Mouse (Mus musculus) kidney, postnatal 25 days (tissue): Measurements from ENCODE around the gene Cd2bp2.

ENCODE experiments used
- DNase-seq, 2 experiments: peaks; one replicate each; pipeline ENCODE4 v3.0.0; 2021; ENCODE audit warnings: mixed read lengths in 2 of 2

The Cd2bp2 gene

GRCm38 (mm10) chr7:127195544-127196295, at the start of gene Cd2bp2:
Gene Cd2bp2, minus strand, starts transcription at chr7:127196050.
- peak; percentile 96 to 99 for DNase-seq

GRCm38 (mm10) chr7:127244658-127245510, 49.0 kb upstream of the Cd2bp2 start:
- peak; percentile 55 to 77 for DNase-seq

- peak; percentile 98 to 99 for DNase-seq
These were observed 48.2 kb upstream of the Cd2bp2 start, which contains the start of gene Zfp771 for GRCm38 (mm10) chr7:127243870-127244657. Gene Zfp771, plus strand, starts transcription at chr7:127244274.

- no peak for DNase-seq
These were observed 47.6 kb upstream of the Cd2bp2 start for GRCm38 (mm10) chr7:127243361-127243867.

DNA sequence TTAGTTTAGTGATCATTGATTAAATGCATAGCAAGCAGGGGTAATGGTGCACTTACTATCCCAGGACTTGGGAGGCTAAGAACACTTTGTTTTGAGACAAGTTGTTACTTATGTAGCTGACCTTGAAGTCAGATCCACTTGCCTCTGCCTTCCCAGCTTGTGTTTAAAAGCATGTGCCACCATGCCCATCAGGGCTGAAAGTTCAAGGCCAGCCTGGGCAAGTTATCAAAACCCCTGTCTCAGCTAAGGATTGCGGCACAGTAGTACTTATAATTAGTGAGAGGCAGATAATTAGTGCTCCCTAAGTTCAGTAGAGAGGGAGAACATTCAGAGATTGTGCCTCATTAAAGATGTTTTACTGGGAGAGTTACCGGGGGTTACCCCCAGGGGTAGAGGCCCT, 38.9 kb upstream of the Cd2bp2 start:
- no peak for DNase-seq

DNA sequence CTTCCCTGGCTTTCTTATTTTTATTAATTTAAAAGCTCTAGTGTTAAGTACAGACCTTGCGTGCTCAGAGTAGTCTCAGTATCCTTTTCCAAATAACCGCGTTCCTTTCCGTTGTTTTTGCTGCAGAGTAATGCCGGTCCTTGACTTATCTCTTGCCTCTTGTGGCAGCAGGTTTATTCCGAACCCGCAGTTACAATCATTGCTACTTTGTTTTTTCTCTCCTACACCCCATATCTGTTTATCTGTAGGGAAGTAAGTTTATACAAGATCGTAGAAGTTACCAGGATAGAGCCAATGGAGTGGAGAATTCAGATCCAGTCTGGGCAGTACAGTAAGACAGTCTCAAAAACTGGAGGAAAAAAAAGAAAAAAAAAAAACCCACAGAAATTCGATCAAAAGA, 37.9 kb upstream of the Cd2bp2 start:
- no peak for DNase-seq

- no peak for DNase-seq
These were observed 37.5 kb upstream of the Cd2bp2 start for GRCm38 (mm10) chr7:127233368-127233749.

- peak; percentile 86 to 94 for DNase-seq
These were observed 36.9 kb upstream of the Cd2bp2 start, which contains the start of the genes Zfp553 and Sept1 for GRCm38 (mm10) chr7:127232622-127233367. Gene Zfp553, plus strand, starts transcription at chr7:127233061. Gene Sept1, minus strand, starts transcription at chr7:127233130.

GRCm38 (mm10) chr7:127231826-127232621, 36.2 kb upstream of the Cd2bp2 start:
- DNase-seq = no peak

DNA sequence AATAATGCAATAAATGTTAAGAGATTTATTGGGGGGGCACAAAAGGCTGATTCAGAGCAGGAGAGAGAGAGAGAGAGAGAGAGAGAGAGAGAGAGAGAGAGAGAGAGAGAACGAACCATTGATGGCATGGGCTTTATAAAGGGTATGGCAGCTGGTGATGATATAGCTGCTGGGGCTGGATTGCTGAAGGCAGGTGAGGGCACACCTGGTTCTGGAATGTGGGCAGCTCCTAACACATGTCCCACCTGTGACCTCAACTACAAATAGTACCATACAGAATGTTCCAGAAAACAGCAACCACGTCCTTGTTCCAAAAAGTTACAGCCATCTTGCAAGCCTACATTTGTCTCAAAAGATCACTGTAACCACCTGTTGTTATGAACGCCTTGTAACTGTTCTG, 35.5 kb upstream of the Cd2bp2 start:
- DNase-seq = no peak

- peak; percentile 85 to 91 for DNase-seq
These were observed 32.9 kb upstream of the Cd2bp2 start for GRCm38 (mm10) chr7:127228615-127229303.

DNA sequence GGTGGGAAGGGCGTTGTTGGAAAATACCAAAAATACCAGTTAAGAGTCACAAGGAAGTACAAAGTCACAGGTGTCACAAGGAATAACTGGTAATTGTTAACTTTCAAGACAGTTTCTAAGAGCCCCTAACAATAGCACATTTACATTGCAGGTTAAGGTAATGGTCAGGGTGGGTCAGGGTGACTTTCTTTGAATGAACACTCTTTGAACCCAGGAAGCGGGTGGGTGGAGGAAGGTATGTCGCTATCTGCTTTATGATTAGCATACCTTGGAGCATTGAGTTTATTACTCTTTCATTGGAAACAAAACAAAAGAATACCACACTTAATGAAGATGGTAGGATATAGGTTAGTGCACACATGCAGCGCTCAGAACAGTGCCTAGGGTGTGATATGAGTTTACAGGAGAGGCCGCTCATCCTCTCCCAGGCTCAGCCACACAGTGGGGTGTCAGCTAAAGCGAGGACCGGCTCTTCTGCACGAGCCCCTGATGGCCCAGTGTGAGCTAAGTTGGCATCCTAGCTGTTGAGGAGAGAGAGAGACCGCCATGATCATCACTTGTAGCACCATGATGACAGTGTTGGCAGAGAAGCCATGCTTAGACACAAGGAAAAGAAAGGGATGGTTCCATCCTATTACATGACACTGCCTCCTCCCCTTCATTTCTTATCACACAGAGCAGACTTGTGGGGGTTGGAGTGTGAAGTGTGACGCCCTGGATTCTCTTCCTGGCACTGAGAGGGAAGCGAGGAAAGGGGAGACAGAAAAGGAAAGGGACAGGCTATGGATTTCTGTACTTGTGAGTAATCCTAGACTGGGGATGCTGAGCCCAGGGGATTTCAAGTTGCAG, 29.5 kb upstream of the Cd2bp2 start:
- no peak for DNase-seq

DNA sequence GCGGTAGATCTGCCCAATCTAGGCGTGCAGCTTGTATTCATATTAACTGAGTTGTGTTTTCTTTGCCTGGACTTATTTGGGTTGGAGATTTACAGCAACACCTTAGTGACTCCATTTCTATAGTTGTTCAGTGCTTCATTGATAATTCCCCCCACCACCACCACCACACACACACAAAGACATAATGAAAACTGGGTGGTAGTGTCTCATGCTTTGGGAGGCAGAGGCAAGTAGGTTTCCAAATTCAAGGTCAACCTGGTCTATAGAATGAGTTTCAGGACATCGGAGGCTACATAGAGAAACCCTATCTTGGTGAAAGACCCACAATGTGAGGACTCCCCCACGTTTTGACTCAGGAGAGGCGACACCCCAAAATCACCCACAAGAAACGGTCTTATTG, 28.8 kb upstream of the Cd2bp2 start:
- no peak for DNase-seq

DNA sequence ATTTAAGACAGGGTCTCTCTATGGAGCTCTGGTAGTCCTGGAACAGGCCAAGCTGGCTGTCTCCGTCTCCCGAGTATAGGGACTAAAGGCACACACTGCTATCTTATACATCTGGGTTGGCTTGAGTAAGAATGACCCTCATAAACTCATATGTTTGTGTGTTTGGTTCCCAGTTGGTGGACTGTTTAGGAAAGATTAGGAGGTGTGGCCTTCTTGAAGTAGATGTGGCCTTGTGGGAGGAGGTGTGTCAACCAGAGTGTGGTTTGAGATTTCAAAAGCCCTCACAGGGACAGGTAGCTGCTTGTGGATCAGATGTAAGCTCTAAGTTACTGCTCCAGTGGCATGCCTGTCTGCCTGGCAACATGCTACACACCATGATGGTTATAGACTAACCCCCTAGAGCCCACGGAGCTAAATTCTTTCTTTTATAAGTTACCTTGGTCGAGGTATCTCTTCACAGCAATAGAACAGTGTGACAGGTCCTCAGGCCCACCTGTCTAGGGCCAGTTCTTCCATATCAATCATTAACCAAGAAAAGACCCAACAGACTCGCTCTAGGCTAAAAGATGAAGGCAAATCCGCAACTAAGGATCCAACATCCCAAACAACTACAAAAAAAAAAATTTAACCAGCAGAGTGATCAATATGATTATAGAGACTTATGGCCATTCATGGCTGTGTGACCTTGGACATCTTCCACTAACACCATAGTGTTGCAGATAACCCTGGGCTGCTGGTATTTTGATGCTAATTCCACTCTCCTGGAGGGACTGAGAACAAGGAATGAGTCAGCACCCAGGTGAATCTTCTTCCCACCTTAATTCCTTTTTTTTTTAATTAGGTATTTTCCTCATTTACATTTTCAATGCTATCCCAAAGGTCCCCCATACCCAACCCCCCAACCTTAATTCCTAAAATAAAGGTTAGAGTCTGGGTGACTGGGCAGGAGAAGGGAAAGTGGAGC, 27.9 kb upstream of the Cd2bp2 start:
- DNase-seq = no peak

- DNase-seq = no peak
These were observed 27.3 kb upstream of the Cd2bp2 start for GRCm38 (mm10) chr7:127223106-127223505.

GRCm38 (mm10) chr7:127220440-127220839, 24.6 kb upstream of the Cd2bp2 start:
- DNase-seq = no peak

- DNase-seq = no peak
These were observed 22.8 kb upstream of the Cd2bp2 start for GRCm38 (mm10) chr7:127218670-127219069.
